Mouse (Mus musculus) mouse embryonic stem cell (cell line): ENCODE data around the gene Cep89.

Experiments used
- in situ Hi-C, 2 experiments: fragments of 300-500 bp; cut with MboI; formaldehyde crosslinking; loops; 1 replicate in 1 of 2; 3 replicates in 1 of 2; pipeline ENCODE4 v1.14.3; 2019 to 2020; ENCODE audit warnings: low sequenced_read_pairs in 2 of 2, low pct_unique_long_range_greater_than_20kb in 1 of 2, mixed read lengths in 1 of 2; ENCODE audit not compliant: unreplicated experiment in 1 of 2

Gene Cep89

GRCm38 (mm10) chr7:35380351-35380750 is 16.5 kb upstream of the Cep89 start:
- in situ Hi-C loops = loop anchor here in 1 of 2 experiments (10.0 kb wide), 1 partner anchor 86 kb away; no protein-coding TSS in a partner anchor

GRCm38 (mm10) chr7:35381861-35382260 is 15.0 kb upstream of the Cep89 start:
- in situ Hi-C loops = loop anchor here in 1 of 2 experiments (10.0 kb wide), 1 partner anchor 87 kb away; no protein-coding TSS in a partner anchor

GRCm38 (mm10) chr7:35382706-35383353 is 14.0 kb upstream of the Cep89 start:
- in situ Hi-C loops = loop anchor here in 1 of 2 experiments (10.0 kb wide), 1 partner anchor 88 kb away; no protein-coding TSS in a partner anchor

GRCm38 (mm10) chr7:35386525-35386952 is 10.3 kb upstream of the Cep89 start:
- in situ Hi-C loops = loop anchor here in 1 of 2 experiments (10.0 kb wide), 1 partner anchor 92 kb away; no protein-coding TSS in a partner anchor

- in situ Hi-C loops = loop anchor here in 1 of 2 experiments (10.0 kb wide), 1 partner anchor 94 kb away; no protein-coding TSS in a partner anchor
Measured at GRCm38 (mm10) chr7:35388694-35389093, 8.1 kb upstream of the Cep89 start.

- in situ Hi-C loops = loop anchor here in 1 of 2 experiments (5.0 kb wide), 1 partner anchor 101 kb away; no protein-coding TSS in a partner anchor
Measured at GRCm38 (mm10) chr7:35392935-35393334, 3.9 kb upstream of the Cep89 start.

- in situ Hi-C loops = no loop called here
Measured at GRCm38 (mm10) chr7:35395734-35396456, 940 bp upstream of the Cep89 start.

GRCm38 (mm10) chr7:35401169-35401568 is 4.3 kb downstream of the Cep89 start:
- in situ Hi-C loops = no loop called here

- in situ Hi-C loops = no loop called here
Measured at GRCm38 (mm10) chr7:35415226-35415625, 18.4 kb downstream of the Cep89 start.

- in situ Hi-C loops = no loop called here
Measured at GRCm38 (mm10) chr7:35415801-35416653, 19.2 kb downstream of the Cep89 start.

- in situ Hi-C loops = no loop called here
Measured at GRCm38 (mm10) chr7:35416654-35416948, 19.8 kb downstream of the Cep89 start.

GRCm38 (mm10) chr7:35423071-35423470 is 26.2 kb downstream of the Cep89 start:
- in situ Hi-C loops = no loop called here

GRCm38 (mm10) chr7:35428146-35428545 is 31.3 kb downstream of the Cep89 start:
- in situ Hi-C loops = no loop called here

- in situ Hi-C loops = no loop called here
Measured at GRCm38 (mm10) chr7:35435266-35435665, 38.4 kb downstream of the Cep89 start.

- in situ Hi-C loops = no loop called here
Measured at GRCm38 (mm10) chr7:35447501-35447900, 50.7 kb downstream of the Cep89 start.

GRCm38 (mm10) chr7:35447996-35448846 is 51.4 kb downstream of the Cep89 start, which contains the start of gene Slc7a9:
Gene Slc7a9 (plus strand): TSS chr7:35448796.
- in situ Hi-C loops = no loop called here

GRCm38 (mm10) chr7:35448867-35449266 is 52.0 kb downstream of the Cep89 start:
- in situ Hi-C loops = no loop called here
